Mouse (Mus musculus): ENCODE measurements around the gene Angptl1. TPM values are rescaled to one million over a fixed set of nuclear protein-coding genes. Genes with fewer than 3 reads are reported as not detected.

Angptl1 gene
- 9.4 and 14.0 TPM in 2 replicates for polyA plus RNA-seq (2016; fragmentation: Nextera tagmentation; extraction: Ambion mirVana)

DNA sequence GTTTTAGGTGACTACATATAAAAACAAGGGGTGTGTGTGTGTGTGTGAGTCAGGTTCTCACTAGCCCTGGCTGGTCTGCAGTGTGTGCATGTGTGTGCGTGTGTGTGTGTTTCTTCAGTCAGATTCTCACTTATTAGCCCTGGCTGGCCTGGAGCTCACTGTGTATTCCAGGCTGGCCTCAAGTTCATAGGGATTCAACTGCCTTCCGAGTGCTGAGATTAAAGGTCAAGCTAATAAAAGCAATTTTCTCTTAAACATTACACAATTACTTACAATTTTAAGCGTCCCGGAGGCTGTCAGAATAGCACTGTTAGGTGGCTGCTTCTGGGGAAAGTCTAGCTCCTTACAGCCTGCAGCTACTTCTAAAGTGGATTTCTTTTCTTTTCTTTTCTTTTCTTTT lies at the start of gene Angptl1:
TSS of gene Angptl1 (plus strand) at position 386 of the 400 bp plus-strand sequence.
- peak within 1 kb of the TSS; percentile 29 for H3K4me2 ChIP-seq (replicated peaks)
- 0 out of 2 replicates have a peak, but pooled peaks have one; percentile 38 for ATAC-seq (ENCODE audit: low FRiP score)
- H3K4me3 ChIP-seq, result peak within 1 kb of the TSS; percentile 13; the same call in 1 of the 2 replicates
- no peaks in the 10 kb centered on the region for H3K27me3 ChIP-seq
- no peak within 1 kb of the TSS for H3K9ac ChIP-seq
- H3K4me1 ChIP-seq, result peaks cover 11% of the 10 kb centered on the region
- 47% methylated on average over 4 of the region's 4 CpGs for WGBS
- peak within 1 kb of the TSS; percentile 36 for H3K27ac ChIP-seq
- H3K9me3 ChIP-seq (replicated peaks), result no peaks in the 10 kb centered on the region
- H3K36me3 ChIP-seq, result no peaks in the 10 kb centered on the region

DNA sequence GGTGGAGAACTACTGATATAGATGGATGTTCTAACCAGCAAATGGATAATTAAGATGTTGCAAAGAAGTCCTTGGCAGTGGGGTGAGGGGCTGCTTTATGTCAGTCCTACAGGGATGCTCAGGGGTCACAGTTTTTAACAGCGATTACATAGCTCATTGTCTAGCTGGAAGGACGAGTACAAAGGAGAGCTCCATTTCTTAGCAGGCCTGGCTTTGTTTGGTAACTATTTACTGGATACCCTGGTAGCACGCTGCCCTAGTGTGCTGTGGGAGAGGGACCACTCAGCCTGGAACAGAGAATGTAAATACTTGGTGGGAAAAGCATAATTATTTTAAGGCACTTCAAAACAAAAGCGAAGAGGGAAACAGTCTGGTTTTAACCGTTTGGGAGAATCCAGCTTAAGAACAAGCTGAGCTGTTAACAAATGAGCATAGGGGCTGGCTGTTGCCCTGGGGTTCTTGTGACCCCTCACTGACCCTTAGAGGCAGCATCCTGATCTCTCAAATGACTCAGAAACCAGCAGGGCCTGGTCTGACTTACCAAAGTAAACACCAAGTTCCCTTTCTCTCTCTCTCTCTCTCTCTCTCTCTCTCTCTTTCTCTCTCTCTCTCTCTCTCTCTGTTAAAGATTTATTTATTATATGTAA lies 48.4 kb upstream of the Angptl1 start:
- no peak overlapping the region for H3K9ac ChIP-seq
- no peak overlapping the region for H3K4me2 ChIP-seq (replicated peaks)
- H3K4me3 ChIP-seq, result no peak overlapping the region
- H3K27ac ChIP-seq, result no peak overlapping the region
- peaks cover 27% of the 10 kb centered on the region for H3K4me1 ChIP-seq
- peaks cover 7% of the 10 kb centered on the region for H3K27me3 ChIP-seq
- 8% methylated on average over 5 of the region's 5 CpGs for WGBS
- no peaks in the 10 kb centered on the region for H3K36me3 ChIP-seq
- ATAC-seq (ENCODE audit: low FRiP score), result peak; percentile 64; the same call in 1 of the 2 replicates
- H3K9me3 ChIP-seq (replicated peaks), result no peaks in the 10 kb centered on the region

DNA sequence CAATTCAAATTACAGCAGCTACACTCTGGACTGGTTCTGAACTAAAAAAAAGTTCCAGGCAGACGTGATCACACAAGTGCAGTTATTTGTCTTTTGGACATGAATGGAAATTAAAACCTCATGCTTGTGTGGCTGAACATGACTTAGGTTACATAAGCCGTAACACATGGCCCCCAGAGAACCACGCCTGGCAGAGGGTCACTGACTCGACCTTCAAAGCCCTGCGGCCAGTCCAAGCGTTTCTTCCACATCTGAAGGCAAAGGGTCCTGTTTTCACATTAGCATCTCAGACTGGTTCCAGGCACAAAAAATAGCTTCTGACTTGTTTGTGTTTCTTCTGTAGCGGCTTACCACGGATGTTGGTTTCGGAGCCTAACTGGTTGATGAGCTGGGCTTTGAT lies 42.1 kb upstream of the Angptl1 start:
- Histone ChIP-seq H3K9ac (no peak overlapping the region), H3K4me1 (peaks cover 8% of the 10 kb centered on the region), H3K4me3 (no peak overlapping the region), H3K36me3 (no peaks in the 10 kb centered on the region), H3K4me2 (replicated peaks) (no peak overlapping the region), H3K27me3 (peaks cover 5% of the 10 kb centered on the region), H3K9me3 (replicated peaks) (no peaks in the 10 kb centered on the region), H3K27ac (no peak overlapping the region)
- no peak for ATAC-seq (ENCODE audit: low FRiP score)
- 52% methylated on average over 9 of the region's 9 CpGs for WGBS

DNA sequence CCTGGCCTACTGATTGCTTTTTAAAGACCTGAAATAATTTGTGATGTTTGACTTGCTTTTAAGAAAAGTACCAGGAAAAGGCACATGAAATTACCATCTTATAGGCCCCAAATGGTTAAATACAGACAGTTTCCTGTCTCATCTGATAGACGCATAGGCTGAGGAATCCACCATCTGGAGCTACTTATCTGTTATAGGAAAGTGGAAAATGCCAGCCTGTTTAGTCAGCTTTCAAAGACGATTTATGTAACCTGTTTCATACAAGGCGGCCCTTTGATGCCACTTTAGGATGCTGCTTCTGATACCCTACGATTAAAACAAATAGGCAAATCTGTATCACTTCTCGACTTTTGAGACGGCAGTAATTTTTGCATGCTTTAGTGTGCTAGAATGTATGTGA lies 37.1 kb upstream of the Angptl1 start:
- no peaks in the 10 kb centered on the region for H3K9me3 ChIP-seq (replicated peaks)
- H3K4me1 ChIP-seq, result peaks cover 3% of the 10 kb centered on the region; the same call in 1 of the 2 replicates
- no peak overlapping the region for H3K4me2 ChIP-seq (replicated peaks)
- no peak for ATAC-seq (ENCODE audit: low FRiP score)
- no peak overlapping the region for H3K27ac ChIP-seq
- H3K27me3 ChIP-seq, result no peaks in the 10 kb centered on the region
- H3K36me3 ChIP-seq, result 0 out of 2 replicates have a peak, but pooled peaks cover 4% of the 10 kb centered on the region
- H3K4me3 ChIP-seq, result no peak overlapping the region
- WGBS, result 82% methylated on average over 6 of the region's 6 CpGs
- no peak overlapping the region for H3K9ac ChIP-seq

DNA sequence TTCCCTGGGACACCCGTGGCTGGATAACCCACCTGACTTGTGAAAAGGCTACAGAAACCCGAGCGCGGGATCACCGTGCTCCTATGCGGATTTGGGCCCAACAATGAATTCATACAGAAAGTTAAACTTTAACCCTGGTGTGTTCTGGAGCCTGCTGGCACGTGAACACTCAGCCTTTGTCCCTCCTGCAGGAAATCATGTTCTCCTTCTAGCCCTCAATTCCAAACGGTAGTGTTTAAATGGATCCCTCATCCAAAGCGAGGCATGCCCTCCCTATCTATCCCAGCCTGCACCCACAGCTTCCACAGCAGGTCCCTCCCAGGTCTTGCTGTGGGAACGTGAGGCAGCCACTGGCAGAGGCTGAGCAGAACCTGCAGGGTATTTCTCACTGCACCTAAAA lies 30.0 kb upstream of the Angptl1 start:
- H3K9ac ChIP-seq, result no peak overlapping the region
- no peak for ATAC-seq (ENCODE audit: low FRiP score)
- H3K4me2 ChIP-seq (replicated peaks), result no peak overlapping the region
- WGBS, result 52% methylated on average over 10 of the region's 10 CpGs
- H3K4me3 ChIP-seq, result no peak overlapping the region
- no peaks in the 10 kb centered on the region for H3K9me3 ChIP-seq (replicated peaks)
- H3K4me1 ChIP-seq, result peaks cover 3% of the 10 kb centered on the region
- H3K36me3 ChIP-seq, result peaks cover 16% of the 10 kb centered on the region; the same call in 1 of the 2 replicates
- H3K27ac ChIP-seq, result no peak overlapping the region
- no peaks in the 10 kb centered on the region for H3K27me3 ChIP-seq

DNA sequence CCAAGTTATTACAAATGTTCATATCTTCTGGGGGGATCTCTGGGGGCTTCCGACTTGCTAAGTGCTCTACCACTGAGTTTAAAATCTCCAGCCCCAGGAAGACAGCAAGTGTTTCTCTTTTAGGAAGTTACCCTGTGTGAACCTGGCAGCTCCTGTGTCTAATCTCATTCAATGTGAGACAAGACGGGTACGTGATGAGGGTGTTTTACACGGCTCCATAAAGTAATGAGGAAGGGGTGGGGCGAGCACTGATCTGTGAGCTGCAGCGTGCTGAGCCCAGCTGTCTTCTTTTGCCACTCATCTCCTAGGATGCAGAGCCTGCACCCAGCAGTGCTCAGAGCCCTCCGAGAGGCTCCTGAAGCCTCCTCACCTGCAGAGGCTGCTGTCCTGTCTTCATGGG lies 26.4 kb upstream of the Angptl1 start:
- no peak for ATAC-seq (ENCODE audit: low FRiP score)
- H3K36me3 ChIP-seq, result peaks cover 26% of the 10 kb centered on the region
- no peak overlapping the region for H3K9ac ChIP-seq
- no peak overlapping the region for H3K4me2 ChIP-seq (replicated peaks)
- 76% methylated on average over 7 of the region's 7 CpGs for WGBS
- no peaks in the 10 kb centered on the region for H3K27me3 ChIP-seq
- H3K27ac ChIP-seq, result no peak overlapping the region
- H3K4me1 ChIP-seq, result peaks cover 3% of the 10 kb centered on the region
- H3K9me3 ChIP-seq (replicated peaks), result no peaks in the 10 kb centered on the region
- no peak overlapping the region for H3K4me3 ChIP-seq

DNA sequence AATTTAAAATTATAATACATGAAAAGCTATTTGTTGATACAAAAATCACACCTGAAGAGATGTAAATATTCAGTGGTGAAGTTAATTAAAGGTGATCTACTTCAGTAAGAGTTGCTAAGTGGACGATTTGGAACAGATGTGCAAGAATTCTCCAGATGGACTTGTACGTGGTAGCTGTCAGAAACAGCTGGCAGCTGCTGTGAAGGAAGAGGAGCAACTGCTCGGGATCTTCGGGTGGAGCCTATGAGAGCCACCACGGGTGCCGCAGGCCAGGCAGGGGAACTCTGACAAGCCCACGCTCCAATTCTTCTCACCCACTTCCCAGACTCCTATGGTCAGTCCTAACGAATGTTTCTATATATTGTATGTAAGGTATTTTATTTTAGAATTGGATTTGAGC lies 25.6 kb upstream of the Angptl1 start:
- Histone ChIP-seq H3K4me1 (peaks cover 3% of the 10 kb centered on the region), H3K27me3 (no peaks in the 10 kb centered on the region), H3K4me2 (replicated peaks) (no peak overlapping the region), H3K27ac (no peak overlapping the region), H3K36me3 (peaks cover 34% of the 10 kb centered on the region), H3K9me3 (replicated peaks) (no peaks in the 10 kb centered on the region), H3K9ac (no peak overlapping the region), H3K4me3 (no peak overlapping the region)
- WGBS, result 73% methylated on average over 8 of the region's 8 CpGs
- ATAC-seq (ENCODE audit: low FRiP score), result no peak

DNA sequence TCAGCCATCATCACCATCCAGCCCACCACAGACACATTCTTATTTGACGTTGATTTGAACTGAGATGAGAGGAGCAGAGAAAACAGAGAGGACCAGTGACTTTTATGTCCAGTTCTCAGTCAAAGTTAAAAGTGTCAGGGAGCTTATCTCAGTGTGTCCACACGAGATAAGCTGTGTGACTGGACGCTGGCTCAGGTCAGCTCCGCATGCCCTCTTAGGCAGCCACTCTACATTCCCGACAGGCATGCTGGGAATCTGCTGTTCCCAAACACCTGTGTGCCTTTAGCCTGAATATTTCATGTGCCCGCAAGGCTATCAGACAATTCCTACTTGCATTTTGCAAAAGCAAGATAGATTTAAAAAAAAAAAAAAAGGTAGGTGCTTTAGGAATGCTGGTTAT lies 24.9 kb upstream of the Angptl1 start:
- Histone ChIP-seq H3K9ac (no peak overlapping the region), H3K4me2 (replicated peaks) (no peak overlapping the region), H3K4me1 (peaks cover 3% of the 10 kb centered on the region), H3K27ac (no peak overlapping the region), H3K4me3 (no peak overlapping the region), H3K27me3 (no peaks in the 10 kb centered on the region), H3K36me3 (peaks cover 42% of the 10 kb centered on the region), H3K9me3 (replicated peaks) (no peaks in the 10 kb centered on the region)
- WGBS, result 79% methylated on average over 6 of the region's 6 CpGs
- no peak for ATAC-seq (ENCODE audit: low FRiP score)

DNA sequence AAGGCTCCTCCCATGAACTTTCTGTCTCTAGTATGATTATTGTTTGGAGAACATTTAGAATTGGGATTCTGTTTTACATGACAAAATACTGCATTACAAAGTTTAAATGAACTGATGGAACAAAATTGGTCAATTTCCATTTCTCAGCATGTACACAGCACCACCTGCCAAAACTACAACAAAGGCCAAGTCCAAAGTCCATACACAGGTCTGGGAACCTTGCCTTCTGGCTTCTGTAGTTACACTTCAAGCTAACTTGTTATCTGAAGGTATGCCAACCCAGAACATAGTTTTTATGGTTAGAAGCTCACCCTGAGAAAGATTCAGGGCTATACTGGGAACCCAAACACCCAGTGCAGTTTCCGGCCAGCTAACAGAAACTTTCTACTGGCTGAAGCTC lies 19.1 kb upstream of the Angptl1 start:
- H3K4me2 ChIP-seq (replicated peaks), result no peak overlapping the region
- H3K27ac ChIP-seq, result no peak overlapping the region
- H3K9me3 ChIP-seq (replicated peaks), result no peaks in the 10 kb centered on the region
- no peak overlapping the region for H3K9ac ChIP-seq
- H3K4me1 ChIP-seq, result no peaks in the 10 kb centered on the region
- H3K4me3 ChIP-seq, result no peak overlapping the region
- peaks cover 42% of the 10 kb centered on the region for H3K36me3 ChIP-seq
- H3K27me3 ChIP-seq, result no peaks in the 10 kb centered on the region
- WGBS, result 94% methylated on average over 1 of the region's 1 CpGs
- ATAC-seq (ENCODE audit: low FRiP score), result no peak

DNA sequence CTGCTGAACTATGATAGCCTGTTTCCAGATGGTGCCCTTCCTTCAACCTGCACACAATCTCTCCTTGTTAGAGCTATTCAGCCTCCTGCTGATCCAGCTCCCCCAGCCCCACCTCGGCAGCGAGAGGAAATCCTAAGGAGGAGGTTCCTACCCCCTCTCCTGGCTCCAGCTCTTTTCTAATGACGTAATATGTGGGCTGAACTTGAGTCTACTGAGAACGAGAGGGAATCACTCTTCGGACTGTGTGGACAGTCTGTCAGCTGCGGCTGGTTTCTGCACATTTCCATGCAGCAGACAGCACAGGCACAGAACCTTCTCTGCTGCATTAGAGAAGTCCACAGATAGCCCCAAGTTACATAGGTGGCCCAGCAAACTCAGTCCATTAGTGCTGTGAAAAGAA lies 333 bp downstream of the Angptl1 start:
- ATAC-seq (ENCODE audit: low FRiP score), result peak; percentile 61; the same call in 1 of the 2 replicates
- Histone ChIP-seq H3K4me3 (peak overlapping the region; percentile 13; the same call in 1 of the 2 replicates), H3K27me3 (no peaks in the 10 kb centered on the region), H3K4me2 (replicated peaks) (peak overlapping the region; percentile 29), H3K4me1 (peaks cover 13% of the 10 kb centered on the region), H3K9me3 (replicated peaks) (no peaks in the 10 kb centered on the region), H3K9ac (no peak overlapping the region), H3K36me3 (no peaks in the 10 kb centered on the region), H3K27ac (peak overlapping the region; percentile 36)
- 7% methylated on average over 6 of the region's 6 CpGs for WGBS

DNA sequence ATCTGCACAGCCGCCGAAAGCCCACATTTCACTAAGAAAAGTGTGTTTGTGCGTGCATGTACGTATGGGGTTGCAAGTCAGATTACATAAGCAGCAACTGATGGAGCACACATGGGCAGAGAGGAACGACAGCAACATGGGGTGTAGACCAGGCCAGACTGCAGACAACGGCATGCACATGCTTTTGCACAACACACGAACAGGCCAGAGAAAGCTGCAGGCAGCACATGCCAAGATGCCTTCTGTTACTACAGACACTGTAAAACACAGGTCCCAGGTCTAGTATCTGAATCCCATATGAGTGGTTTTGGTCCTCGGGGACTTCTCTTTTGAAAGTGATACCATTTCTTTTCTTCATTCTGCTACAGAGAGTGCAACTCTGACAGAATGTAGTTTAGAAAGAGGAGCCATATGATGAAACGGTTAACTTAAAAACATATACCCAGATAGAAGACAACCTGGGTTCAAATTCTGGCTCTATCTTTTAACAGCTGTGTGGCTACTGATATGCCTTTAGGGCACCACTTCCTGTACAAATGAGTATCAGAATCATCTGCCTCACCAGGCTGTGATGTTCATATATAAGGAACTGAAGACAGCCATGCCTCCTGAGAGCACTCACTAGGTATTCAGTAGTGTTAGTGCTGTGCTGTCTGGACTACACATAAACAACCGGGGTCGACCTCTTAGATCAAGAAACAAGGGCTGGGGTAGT lies 3.4 kb downstream of the Angptl1 start:
- peak overlapping the region; percentile 11; the same call in 1 of the 2 replicates for H3K4me2 ChIP-seq (replicated peaks)
- peaks cover 13% of the 10 kb centered on the region for H3K4me1 ChIP-seq
- H3K27ac ChIP-seq, result peak overlapping the region; percentile 26; the same call in 1 of the 2 replicates
- H3K4me3 ChIP-seq, result no peak overlapping the region
- 83% methylated on average over 11 of the region's 11 CpGs for WGBS
- no peak for ATAC-seq (ENCODE audit: low FRiP score)
- H3K9me3 ChIP-seq (replicated peaks), result no peaks in the 10 kb centered on the region
- H3K36me3 ChIP-seq, result no peaks in the 10 kb centered on the region
- H3K9ac ChIP-seq, result no peak overlapping the region
- H3K27me3 ChIP-seq, result no peaks in the 10 kb centered on the region

DNA sequence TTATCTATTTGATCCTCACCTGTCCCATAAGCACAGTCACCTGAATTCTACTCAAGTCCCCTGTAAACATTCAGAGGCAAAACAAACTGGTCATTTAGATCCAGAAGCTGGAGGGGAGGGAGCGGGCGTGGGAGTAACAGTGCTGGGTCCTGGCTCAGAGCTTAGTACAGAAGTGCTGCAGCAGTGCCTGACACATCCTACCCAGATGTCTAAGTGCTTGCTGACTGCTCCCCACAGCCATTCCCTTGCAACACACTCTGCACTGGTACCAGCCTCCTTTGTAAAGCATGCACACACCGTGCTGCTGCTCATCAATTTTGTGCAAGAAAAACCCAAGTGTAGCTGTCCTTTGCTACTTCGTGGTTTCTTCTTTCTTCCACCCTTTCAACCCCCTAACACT lies 8.7 kb downstream of the Angptl1 start:
- 81% methylated on average over 4 of the region's 4 CpGs for WGBS
- H3K4me3 ChIP-seq, result no peak overlapping the region

More for the DNA sequence above, 8.7 kb downstream of the Angptl1 start:
- ATAC-seq (ENCODE audit: low FRiP score), result no peak
- H3K4me1 ChIP-seq, result peaks cover 6% of the 10 kb centered on the region; the same call in 1 of the 2 replicates
- no peaks in the 10 kb centered on the region for H3K27me3 ChIP-seq
- no peak overlapping the region for H3K9ac ChIP-seq
- no peaks in the 10 kb centered on the region for H3K36me3 ChIP-seq
- no peak overlapping the region for H3K27ac ChIP-seq
- H3K4me2 ChIP-seq (replicated peaks), result no peak overlapping the region
- no peaks in the 10 kb centered on the region for H3K9me3 ChIP-seq (replicated peaks)
